Comparison of ENCODE assay signal across 15 mouse cellular contexts in genomic region chr11:72723165-72723564, GRCm38 (mm10).
"Had no signal": no experiment of that assay in that cellular context is flagged by ENCODE, and none has a peak within 500 bp of the region (broad histone marks: within the 10 kb centered on the region; RNA-seq: fewer than 3 reads in every experiment).

No protein-coding gene starts in this region.

- H3K4me1 ChIP-seq: lung, embryonic 15.5 days; midbrain, embryonic 12.5 days; midbrain, embryonic 15.5 days; neural tube, embryonic 12.5 days; stomach, embryonic 15.5 days had no signal

- H3K9ac ChIP-seq: liver, postnatal 0 days; lung, embryonic 15.5 days; midbrain, embryonic 12.5 days; midbrain, embryonic 15.5 days; neural tube, embryonic 12.5 days; stomach, embryonic 15.5 days had no signal

- H3K36me3 ChIP-seq: stomach, embryonic 15.5 days had no signal

- ATAC-seq: liver, postnatal 0 days; lung, postnatal 0 days; midbrain, embryonic 15.5 days had no signal

- H3K4me3 ChIP-seq: lung, embryonic 15.5 days; megakaryocyte, embryonic 14.5 days; midbrain, embryonic 12.5 days; midbrain, embryonic 15.5 days; neural tube, embryonic 12.5 days; stomach, embryonic 15.5 days had no signal

- H3K27ac ChIP-seq: lung, embryonic 15.5 days; macrophage; midbrain, embryonic 12.5 days; midbrain, embryonic 15.5 days; neural tube, embryonic 12.5 days; stomach, embryonic 15.5 days; stomach, postnatal 0 days had no signal

- H3K9me3 ChIP-seq: lung, embryonic 15.5 days; megakaryocyte, embryonic 14.5 days; midbrain, embryonic 12.5 days; midbrain, embryonic 15.5 days; neural tube, embryonic 12.5 days; stomach, embryonic 15.5 days had no signal

- DNase-seq: liver, postnatal 0 days; lung, adult 2 months; right cerebral cortex, postnatal 14 days; thymus, adult 2 months; thymus, postnatal 25 days; thymus, postnatal 4 days had no signal

- H3K4me2 ChIP-seq: lung, embryonic 15.5 days; midbrain, embryonic 12.5 days; midbrain, embryonic 15.5 days; neural tube, embryonic 12.5 days; stomach, embryonic 15.5 days had no signal

- H3K27me3 ChIP-seq: lung, embryonic 15.5 days; megakaryocyte, embryonic 14.5 days; midbrain, embryonic 12.5 days; midbrain, embryonic 15.5 days; neural tube, embryonic 12.5 days; stomach, embryonic 15.5 days had no signal
